Mouse (Mus musculus): ENCODE results near the gene Atp6v1d. TPM values are rescaled to one million over a fixed set of nuclear protein-coding genes. Genes with fewer than 3 reads are reported as not detected.

Gene Atp6v1d
- 100 to 1,000 TPM; 301 to 302 TPM for total RNA-seq (2021)
- long read RNA-seq, experiment 1, transcript Atp6v1d-201 (9 exons, 3,667 nt), result major isoform, 466 of 498 reads
- long read RNA-seq, experiment 1, partial matches to known transcripts, result 16 of 498 reads
- long read RNA-seq, experiment 1, other reads (novel, unspliced or antisense), result 16 of 498 reads
- long read RNA-seq, experiment 2, transcript Atp6v1d-201 (9 exons, 3,667 nt), result major isoform, 404 of 430 reads
- long read RNA-seq, experiment 2, partial matches to known transcripts, result 9 of 430 reads
- long read RNA-seq, experiment 2, other reads (novel, unspliced or antisense), result 17 of 430 reads

GRCm38 (mm10) chr12:78861496-78862253, at the start of gene Atp6v1d, which contains the start of gene Eif2s1:
Gene Atp6v1d, minus strand, starts transcription at chr12:78861638.
Gene Eif2s1, plus strand, starts transcription at chr12:78861819.
- DNase-seq (ENCODE audit: low spot score in 2 of 2), result peak; percentile 99

DNA sequence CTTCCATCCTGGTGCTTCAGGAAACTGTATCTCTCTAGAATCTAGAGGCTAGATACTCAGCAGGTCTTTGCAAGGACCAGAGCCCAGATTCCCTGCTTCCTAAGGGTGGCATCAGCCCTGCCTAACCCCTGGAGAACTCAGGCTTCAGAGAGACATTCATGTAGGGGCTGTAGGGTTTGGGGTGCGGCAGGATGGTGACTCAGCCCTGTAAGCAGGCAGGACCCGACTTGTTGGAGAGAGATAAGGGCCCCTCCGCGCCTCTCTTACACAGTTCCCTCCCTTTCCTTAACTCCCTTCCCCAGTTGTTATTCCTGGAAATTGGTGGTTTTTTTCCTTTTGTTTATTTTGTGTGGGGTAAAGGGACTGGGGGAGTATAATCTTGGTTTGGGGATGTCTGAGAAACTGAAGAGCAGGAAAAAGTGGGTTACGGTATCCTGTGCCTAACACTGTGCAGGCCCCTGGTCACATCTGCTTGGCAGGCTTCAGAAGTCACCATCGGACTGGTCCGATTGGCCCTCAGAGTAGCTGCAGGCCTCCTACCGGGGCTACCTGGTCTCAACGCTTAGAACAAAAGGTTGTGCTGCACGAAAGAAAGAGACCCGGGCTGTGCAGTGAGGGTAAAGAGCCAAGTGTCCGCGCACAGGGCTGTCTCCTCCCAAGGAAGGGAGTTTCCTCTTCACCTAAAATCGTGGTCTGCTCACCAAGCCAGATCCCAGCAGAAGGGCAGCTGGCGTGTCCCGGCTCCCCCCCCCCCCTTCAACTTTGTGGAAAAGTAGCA, 49.4 kb upstream of the Atp6v1d start:
- DNase-seq (ENCODE audit: low spot score in 2 of 2), result no peak

GRCm38 (mm10) chr12:78908081-78908605, 46.7 kb upstream of the Atp6v1d start:
- DNase-seq (ENCODE audit: low spot score in 2 of 2), result no peak

DNA sequence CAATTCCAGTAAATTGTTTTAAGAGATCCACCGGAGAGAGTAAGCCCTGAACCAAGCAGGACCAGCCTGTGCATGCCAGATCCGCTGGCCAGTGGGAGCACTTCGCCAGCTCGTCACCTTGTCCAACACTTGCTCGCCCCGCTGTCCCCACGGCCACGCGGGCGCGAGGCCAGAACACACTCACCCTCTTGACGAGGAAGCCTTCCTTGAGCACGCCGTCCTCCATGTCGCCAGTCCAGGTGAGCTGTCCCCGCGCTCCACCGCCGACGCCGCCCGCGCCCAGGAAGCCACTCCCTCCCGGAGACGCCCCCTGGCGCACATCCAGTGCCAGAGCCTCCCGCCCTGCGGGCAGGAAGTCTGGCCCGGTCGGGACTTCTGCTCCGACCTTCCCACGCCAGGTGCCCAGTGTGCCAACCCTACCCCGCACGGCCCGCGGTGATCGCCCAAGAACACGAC, 45.3 kb upstream of the Atp6v1d start, which contains the start of gene Plek2:
Plek2 (minus strand) TSS at position 258 of the 456 bp plus-strand sequence.
- DNase-seq (ENCODE audit: low spot score in 2 of 2), result no peak

DNA sequence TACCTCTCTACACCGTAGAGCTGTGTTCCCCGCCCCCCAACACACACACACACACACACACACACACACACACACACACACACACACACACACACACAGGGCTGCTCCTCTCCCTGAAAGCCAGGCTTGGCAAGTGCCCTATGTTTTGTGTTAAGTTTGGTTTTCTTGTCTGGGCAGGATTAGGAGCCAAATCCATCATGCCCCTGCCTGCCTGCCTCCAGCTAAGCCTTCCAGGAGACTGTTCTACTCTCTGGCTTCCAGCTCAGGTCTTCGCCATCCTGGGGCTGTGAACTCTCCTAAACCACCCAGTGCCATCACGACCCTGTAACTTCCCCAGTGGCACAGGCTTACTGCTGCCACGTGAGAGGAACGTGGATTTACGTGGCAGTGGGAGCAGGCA, 43.1 kb upstream of the Atp6v1d start:
- no peak for DNase-seq (ENCODE audit: low spot score in 2 of 2)

DNA sequence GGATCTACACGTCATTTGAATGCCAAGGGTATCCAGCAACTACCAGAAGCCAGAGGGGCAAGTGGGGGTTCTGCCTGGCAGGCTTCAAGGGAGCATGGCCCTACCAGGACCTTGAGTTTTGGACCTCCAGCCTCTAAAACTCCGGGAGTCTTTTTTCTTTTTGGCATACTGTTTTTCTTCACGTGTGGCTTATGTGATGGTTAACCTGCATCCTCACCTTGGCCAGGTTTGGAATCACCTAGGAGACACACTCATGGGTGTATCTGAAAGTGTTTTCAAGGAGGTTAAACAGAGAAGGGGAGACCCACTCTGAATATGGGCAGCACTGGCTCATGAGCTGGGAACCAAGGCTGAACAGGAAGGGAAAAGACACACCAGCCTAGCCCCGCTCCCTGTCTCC, 41.9 kb upstream of the Atp6v1d start:
- DNase-seq (ENCODE audit: low spot score in 2 of 2), result no peak

DNA sequence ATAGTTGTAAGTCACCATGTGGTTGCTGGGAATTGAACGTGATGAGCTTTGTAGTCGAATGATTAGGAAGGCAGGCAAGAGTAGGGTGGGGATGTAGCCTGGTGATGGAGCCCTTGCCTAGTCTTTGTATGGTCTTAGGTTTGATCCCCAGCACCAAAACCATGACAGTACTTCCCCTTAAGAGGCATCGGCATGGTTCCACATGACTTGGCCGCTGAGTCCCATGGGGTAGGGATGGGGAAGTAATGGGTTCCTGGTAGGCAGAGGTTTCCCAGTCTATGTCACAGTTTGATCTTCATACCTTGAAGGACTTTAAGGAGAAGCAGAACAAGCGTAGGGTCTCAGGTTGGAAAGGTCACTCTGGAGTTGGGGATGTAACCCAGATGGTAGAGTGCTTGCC, 40.0 kb upstream of the Atp6v1d start:
- no peak for DNase-seq (ENCODE audit: low spot score in 2 of 2)

DNA sequence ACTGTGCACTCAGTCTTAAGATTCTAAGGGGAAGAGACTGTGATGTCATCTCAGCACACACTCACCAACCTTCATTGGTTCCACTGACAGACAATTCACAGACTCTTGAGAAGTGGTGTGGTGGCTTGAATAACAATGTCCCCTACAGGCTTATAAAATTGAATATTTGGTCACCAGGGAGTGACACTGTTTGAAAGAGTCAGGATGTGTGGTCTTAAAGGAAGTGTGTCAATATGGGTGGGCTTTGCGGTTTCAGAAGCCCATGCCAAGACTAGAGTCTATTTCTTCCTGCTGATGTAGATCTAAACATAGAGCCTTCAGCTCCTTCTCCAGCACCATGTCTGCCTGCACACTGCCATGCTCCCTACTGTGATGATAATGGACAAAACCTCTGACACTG, 36.4 kb upstream of the Atp6v1d start:
- DNase-seq (ENCODE audit: low spot score in 2 of 2), result no peak

GRCm38 (mm10) chr12:78891149-78891548, 29.7 kb upstream of the Atp6v1d start:
- no peak for DNase-seq (ENCODE audit: low spot score in 2 of 2)

- no peak for DNase-seq (ENCODE audit: low spot score in 2 of 2)
These were observed 28.6 kb upstream of the Atp6v1d start for GRCm38 (mm10) chr12:78890062-78890461.

GRCm38 (mm10) chr12:78874581-78874980, 13.1 kb upstream of the Atp6v1d start:
- no peak for DNase-seq (ENCODE audit: low spot score in 2 of 2)

DNA sequence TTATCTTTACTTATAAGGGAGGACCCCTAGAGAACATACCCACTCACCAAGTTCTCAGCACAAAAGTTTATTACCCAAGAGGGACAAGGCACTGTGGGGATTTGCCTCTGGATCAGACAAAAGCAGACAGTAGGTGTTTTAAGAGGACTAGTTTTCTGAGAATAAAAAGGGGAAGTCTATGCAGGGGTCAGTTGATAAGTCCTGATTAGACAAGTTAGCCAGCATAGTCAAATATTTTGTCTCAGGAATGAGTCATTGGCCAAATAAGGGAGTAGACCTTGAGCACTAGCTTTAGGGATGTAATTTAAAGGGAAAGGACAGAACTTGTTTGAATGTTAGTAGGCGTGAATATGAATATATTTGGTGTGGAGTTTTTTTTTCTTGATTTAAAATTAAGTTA, 6.7 kb upstream of the Atp6v1d start:
- no peak for DNase-seq (ENCODE audit: low spot score in 2 of 2)

GRCm38 (mm10) chr12:78865434-78865833, 4.0 kb upstream of the Atp6v1d start:
- DNase-seq (ENCODE audit: low spot score in 2 of 2), result no peak

- DNase-seq (ENCODE audit: low spot score in 2 of 2), result no peak
These were observed 854 bp upstream of the Atp6v1d start for GRCm38 (mm10) chr12:78862254-78862730.

- no peak for DNase-seq (ENCODE audit: low spot score in 2 of 2)
These were observed 430 bp downstream of the Atp6v1d start for GRCm38 (mm10) chr12:78860921-78861495.

DNA sequence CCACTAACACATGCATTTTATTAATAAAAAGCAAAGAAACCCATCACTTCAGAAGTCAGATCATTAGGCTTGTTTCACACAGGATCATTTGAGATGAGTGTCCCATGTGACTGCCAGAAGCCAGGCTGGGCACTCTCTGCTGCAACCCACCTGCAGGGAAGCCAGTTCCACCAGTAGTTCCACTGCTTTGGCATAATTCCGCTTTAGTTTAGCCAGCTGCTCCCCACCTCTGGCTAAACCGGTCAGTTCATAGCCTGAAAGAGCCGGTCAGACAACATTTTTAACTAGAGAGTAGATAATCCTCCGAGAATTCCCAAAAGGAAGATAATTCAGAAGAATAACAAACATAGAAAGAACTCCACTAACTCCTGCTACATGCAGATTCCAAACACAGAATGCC, 13.2 kb downstream of the Atp6v1d start:
- DNase-seq (ENCODE audit: low spot score in 2 of 2), result no peak

GRCm38 (mm10) chr12:78842429-78842828, 19.0 kb downstream of the Atp6v1d start:
- DNase-seq (ENCODE audit: low spot score in 2 of 2), result no peak

DNA sequence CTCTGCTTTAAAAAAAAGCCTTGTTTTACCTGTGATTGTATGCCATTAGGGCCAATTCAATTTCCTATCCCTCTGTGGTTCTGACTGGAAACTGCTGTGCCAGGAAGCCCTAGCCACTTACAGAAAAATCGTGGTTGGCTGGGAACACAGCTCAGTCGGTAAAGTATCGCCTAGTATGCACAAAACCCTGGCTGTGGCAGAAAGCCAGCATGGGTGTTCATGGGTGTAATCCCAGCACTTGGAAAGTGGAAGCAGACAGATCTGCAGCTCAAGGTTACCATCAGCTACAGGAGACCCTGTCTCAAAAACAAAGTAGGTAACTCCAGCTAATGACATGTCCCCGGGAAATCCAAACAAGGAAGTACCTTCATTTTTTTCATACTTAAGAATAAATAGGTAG, 21.5 kb downstream of the Atp6v1d start:
- peak in 1 of 2 experiments; percentile 8 for DNase-seq (ENCODE audit: low spot score in 2 of 2)

- no peak for DNase-seq (ENCODE audit: low spot score in 2 of 2)
These were observed 26.9 kb downstream of the Atp6v1d start for GRCm38 (mm10) chr12:78834496-78834895.

- DNase-seq (ENCODE audit: low spot score in 2 of 2), result no peak
These were observed 47.0 kb downstream of the Atp6v1d start for GRCm38 (mm10) chr12:78814437-78814836.

- DNase-seq (ENCODE audit: low spot score in 2 of 2), result no peak
These were observed 59.6 kb downstream of the Atp6v1d start for GRCm38 (mm10) chr12:78801836-78802235.

Data from left cerebral cortex, adult 18-20 months (tissue).